Mouse (Mus musculus): Measurements from ENCODE around the gene Ttc3.

DNA sequence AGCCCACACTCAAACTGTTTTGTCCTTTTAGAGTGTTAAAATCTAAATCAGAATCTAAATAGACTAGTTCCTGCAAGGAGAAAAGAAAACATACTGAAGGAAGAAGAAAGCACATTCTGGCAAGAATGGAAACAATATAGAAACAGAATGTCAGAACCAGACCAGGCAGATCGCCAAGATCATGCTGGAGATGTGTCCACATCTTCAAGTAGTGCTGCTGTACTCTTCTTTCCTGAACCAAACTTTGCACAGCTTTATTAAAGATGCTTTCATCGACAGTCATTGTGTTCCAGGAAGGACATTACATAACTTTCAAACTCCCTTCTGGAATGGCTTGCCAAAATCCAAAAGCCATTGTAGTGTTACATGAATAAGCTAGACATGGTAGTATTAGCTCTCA lies 66.4 kb downstream of the Ttc3 start:
- no peak for TF ChIP-seq CTCF (IDR thresholded peaks at IDR 0.05; ENCODE audit: low read depth)
- TF ChIP-seq EP300 (IDR thresholded peaks at IDR 0.05; ENCODE audit: low read depth): no peak
